Mouse (Mus musculus) retina, embryonic 14.5 days (tissue): ENCODE results near the gene Psmd11.
"Not testable (repeated sequence)": the region's sequence is repeated elsewhere in the genome, so short reads cannot be mapped to it uniquely, and the experiment has no call there.

Source experiments
- DNase-seq: peaks from one replicate; pipeline ENCODE4 v3.0.0-alpha.2; 2015; ENCODE audit warnings: low spot score

The Psmd11 gene

GRCm38 (mm10) chr11:80429009-80429475, 627 bp downstream of the Psmd11 start:
- peak; percentile 53 for DNase-seq

GRCm38 (mm10) chr11:80429500-80430166, 1.2 kb downstream of the Psmd11 start:
- DNase-seq, result no peak

GRCm38 (mm10) chr11:80430366-80430910, 2.0 kb downstream of the Psmd11 start:
- no peak for DNase-seq

GRCm38 (mm10) chr11:80446916-80447315, 18.5 kb downstream of the Psmd11 start:
- no peak for DNase-seq

GRCm38 (mm10) chr11:80449859-80450258, 21.4 kb downstream of the Psmd11 start:
- no peak for DNase-seq

GRCm38 (mm10) chr11:80452242-80452641, 23.8 kb downstream of the Psmd11 start:
- no peak for DNase-seq

GRCm38 (mm10) chr11:80453198-80453597, 24.8 kb downstream of the Psmd11 start:
- DNase-seq, result no peak

- DNase-seq, result not testable (repeated sequence)
These were observed 35.3 kb downstream of the Psmd11 start for GRCm38 (mm10) chr11:80463605-80464130.

GRCm38 (mm10) chr11:80471836-80472605, 43.6 kb downstream of the Psmd11 start:
- DNase-seq, result no peak

- DNase-seq, result peak; percentile 55
These were observed 45.8 kb downstream of the Psmd11 start for GRCm38 (mm10) chr11:80474175-80474691.

GRCm38 (mm10) chr11:80474846-80475245, 46.4 kb downstream of the Psmd11 start:
- DNase-seq, result no peak

GRCm38 (mm10) chr11:80475544-80475943, 47.1 kb downstream of the Psmd11 start:
- DNase-seq, result no peak

GRCm38 (mm10) chr11:80476222-80477189, 48.1 kb downstream of the Psmd11 start, which contains the start of gene Cdk5r1:
Gene Cdk5r1 (plus strand): TSS chr11:80477023.
- DNase-seq, result peak; percentile 95

- no peak for DNase-seq
These were observed 49.2 kb downstream of the Psmd11 start for GRCm38 (mm10) chr11:80477341-80478199.

- DNase-seq, result no peak
These were observed 50.4 kb downstream of the Psmd11 start for GRCm38 (mm10) chr11:80478694-80479412.

- no peak for DNase-seq
These were observed 51.0 kb downstream of the Psmd11 start for GRCm38 (mm10) chr11:80479425-80479824.

GRCm38 (mm10) chr11:80479906-80480866, 51.8 kb downstream of the Psmd11 start:
- DNase-seq, result no peak

- no peak for DNase-seq
These were observed 53.1 kb downstream of the Psmd11 start for GRCm38 (mm10) chr11:80481409-80482050.
